Mouse (Mus musculus) spleen, adult 12 weeks (tissue): ENCODE data around the gene Fam83g.

ENCODE experiments used
- DNase-seq: peaks from one replicate; pipeline ENCODE4 v3.0.0; 2022; ENCODE audit warnings: low spot score

Fam83g gene

GRCm38 (mm10) chr11:61717990-61718389 lies 34.1 kb downstream of the Fam83g start:
- DNase-seq, result no peak

DNA sequence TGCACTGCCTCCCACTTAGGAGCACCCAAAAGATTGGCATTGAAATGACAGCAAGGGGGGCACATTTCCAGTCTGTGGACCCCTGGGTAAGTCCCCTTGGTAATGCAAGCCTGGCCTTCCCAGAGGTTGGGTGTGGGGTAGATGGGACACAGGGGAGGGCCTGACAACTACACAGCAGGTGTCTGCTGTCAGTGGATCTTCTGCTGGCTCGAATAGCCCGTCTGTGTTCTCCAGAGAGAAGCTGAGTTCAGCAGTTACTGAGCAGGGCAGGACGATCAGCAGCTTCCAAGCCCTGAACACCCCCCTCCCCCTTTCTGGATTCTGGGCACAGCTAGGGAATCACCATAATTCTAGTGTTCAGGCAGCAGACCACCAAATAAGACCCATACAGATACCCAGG lies 35.5 kb downstream of the Fam83g start:
- no peak for DNase-seq

DNA sequence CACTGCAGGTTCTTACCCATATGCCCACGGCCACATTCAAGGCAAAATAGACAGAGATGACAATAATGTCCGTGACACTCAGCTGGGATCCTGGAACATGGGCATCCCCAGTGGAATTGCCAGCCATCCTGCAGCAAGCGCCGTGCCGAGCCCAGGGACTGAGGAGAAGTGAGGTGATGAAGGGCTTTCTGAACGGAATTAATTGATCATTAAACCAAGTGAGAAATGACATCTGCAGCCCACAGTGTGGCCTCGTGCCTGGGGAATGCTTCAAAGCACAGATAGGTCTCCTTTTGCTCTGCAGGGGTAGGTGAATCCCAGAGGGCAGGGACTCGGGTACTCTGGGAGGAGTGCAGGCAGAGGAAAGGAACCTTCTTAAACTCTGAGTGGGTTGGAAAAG lies 35.9 kb downstream of the Fam83g start:
- DNase-seq, result no peak

- no peak for DNase-seq
Observed at GRCm38 (mm10) chr11:61720636-61721035, 36.7 kb downstream of the Fam83g start, which contains the start of gene Slc5a10. Slc5a10 (minus strand) TSS chr11:61720826.

DNA sequence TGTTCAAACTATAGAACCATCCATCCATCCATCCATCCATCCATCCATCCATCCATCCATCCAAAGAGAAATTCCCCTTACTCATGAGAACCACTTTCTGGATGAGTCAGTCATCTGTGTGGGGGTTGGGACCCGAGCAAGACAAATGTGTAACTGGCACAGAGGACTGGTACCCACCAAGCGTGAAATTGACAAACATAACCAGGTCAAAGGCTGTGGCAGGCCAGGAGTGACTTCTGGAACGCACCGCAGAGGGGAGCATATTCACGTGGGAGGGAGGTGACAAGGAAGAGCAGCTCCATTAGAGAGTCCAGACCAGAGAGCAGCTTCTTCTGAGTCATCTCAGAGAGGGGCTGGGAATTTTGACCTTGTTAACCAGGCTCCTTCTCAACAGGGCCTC lies 38.2 kb downstream of the Fam83g start:
- DNase-seq, result no peak

- no peak for DNase-seq
Observed at GRCm38 (mm10) chr11:61728037-61728436, 44.1 kb downstream of the Fam83g start.

DNA sequence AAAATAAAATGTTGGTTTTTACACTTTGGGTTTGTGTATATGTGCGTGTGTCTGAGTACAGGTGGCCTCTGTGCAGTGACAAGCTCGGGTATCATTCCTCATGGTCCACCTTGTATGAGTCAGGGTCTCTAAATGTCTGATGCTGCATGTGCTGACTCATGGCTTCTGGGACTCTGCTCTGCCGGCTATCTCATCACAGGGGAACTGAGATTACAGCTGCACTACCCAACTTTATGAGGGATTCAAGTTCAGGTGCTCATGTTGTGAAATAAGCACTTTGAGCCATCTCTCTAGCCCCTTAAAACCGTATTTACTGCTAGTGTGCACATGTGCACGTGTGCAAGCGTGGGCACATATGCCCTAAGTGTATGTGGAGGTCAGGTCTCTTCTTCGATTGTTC lies 48.8 kb downstream of the Fam83g start:
- DNase-seq, result no peak

DNA sequence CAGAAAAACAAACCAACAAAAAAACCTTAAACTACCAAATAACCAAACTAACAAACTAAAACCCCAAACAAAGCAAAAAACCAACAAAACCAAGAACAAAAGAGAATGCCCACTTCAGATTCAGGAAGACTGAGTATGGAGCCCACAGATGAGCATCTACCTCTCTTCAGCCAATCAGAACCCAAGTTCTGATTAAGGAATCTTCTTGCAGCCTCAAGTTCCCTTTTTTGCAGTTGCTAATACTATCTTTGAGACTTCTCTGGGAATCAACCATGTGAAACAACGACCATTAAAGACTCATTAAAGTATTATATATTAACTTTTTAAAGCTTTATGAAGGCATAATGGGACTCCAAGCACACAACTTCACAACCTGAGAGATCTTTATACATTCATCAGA lies 53.4 kb downstream of the Fam83g start:
- no peak for DNase-seq

GRCm38 (mm10) chr11:61740500-61740899 lies 56.6 kb downstream of the Fam83g start:
- no peak for DNase-seq

DNA sequence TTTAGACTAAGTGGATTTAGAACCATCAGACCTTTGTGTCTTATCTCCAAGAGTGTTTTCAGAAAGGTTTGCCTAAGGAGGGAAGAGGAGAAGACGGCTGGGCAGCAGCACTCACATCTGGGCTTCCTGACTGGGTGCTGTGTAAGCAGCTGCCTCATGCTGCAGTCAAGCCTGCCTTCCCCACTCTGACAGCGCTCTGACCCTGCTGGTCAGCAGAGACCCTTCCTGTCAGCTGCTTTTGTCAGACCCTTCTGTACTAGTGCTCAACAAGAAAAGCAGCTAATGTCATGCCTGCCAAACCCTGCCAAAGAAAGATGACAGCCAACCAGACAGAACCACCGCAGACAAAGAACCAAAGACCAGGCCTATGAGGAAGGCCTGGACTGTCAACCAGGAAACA lies 59.9 kb downstream of the Fam83g start:
- no peak for DNase-seq

- no peak for DNase-seq
Observed at GRCm38 (mm10) chr11:61744460-61744859, 60.6 kb downstream of the Fam83g start.

DNA sequence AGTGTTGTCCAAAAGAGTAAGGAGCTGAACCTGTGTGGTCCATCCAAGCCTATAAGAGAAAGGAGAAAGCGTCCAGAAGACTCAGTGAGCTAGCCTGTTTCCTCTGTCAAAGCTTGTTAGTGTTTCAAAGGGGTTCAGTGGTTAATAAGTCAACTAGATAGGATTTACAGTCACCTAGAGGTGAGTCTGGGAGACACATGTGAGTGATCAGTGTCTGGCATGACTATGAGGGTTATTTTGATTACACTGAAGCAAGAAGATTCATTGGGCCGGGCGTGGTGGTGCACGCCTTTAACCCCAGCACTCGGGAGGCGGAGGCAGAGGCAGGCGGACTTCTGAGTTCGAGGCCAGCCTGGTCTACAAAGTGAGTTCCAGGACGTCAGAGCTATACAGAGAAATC lies 61.9 kb downstream of the Fam83g start:
- DNase-seq, result no peak

DNA sequence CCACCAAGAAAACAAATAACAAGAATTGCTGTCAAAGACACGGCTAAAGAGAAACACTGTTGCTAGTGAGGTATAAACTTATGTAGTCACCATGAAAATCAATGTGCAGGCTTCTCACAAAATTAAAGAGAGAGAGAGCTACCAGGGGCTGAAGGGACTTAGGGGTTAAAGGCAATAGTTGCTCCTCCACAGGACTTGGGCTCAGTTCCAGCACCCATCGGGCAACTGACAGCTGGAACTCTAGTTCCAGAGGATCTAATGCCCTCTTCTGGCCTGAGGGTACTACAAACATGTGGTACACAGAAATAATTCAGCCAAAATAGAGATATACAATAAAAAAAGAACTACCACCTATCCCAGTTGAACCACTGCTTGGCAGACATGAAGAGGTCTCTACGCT lies 63.3 kb downstream of the Fam83g start:
- no peak for DNase-seq

DNA sequence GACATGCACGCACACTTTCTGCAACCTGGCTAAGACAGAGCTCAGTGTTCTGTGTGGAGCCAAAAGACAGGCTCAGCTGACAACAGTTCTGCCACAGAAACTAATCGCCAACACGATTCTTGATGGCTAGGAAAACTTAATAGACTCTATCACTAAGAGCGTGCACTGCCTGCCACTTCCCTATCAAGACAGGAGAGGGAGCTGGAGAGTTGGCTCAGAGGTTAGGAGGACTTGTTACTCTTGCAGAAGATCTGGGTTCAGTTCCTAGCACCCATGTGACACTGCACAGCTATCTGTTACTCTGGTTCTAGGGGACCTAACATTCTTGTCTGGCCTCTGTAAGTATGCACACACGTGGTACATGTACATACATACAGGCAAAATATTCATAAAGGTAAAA lies 67.7 kb downstream of the Fam83g start:
- DNase-seq, result no peak

GRCm38 (mm10) chr11:61757151-61757550 lies 73.3 kb downstream of the Fam83g start:
- DNase-seq, result no peak
